Mouse (Mus musculus) layer of hippocampus, adult 9-10 months (tissue): ENCODE data around the gene Mrs2.

Source experiments
- DNase-seq: peaks from one replicate; pipeline ENCODE4 v3.0.0; 2022; ENCODE audit warnings: low spot score

Gene Mrs2

GRCm38 (mm10) chr13:25019793-25020539 lies at the start of gene Mrs2:
TSS of gene Mrs2 (minus strand) at chr13:25020379.
- peak; percentile 55 for DNase-seq

- DNase-seq = no peak
Measured at GRCm38 (mm10) chr13:25069765-25070164, 49.6 kb upstream of the Mrs2 start.

- no peak for DNase-seq
Measured at GRCm38 (mm10) chr13:25067183-25067582, 47.0 kb upstream of the Mrs2 start.

- no peak for DNase-seq
Measured at GRCm38 (mm10) chr13:25066659-25067058, 46.5 kb upstream of the Mrs2 start.

- DNase-seq = no peak
Measured at GRCm38 (mm10) chr13:25055873-25056667, 35.9 kb upstream of the Mrs2 start, which contains the start of gene Dcdc2a. TSS of gene Dcdc2a (plus strand) at chr13:25056004.

- peak; percentile 41 for DNase-seq
Measured at GRCm38 (mm10) chr13:25055111-25055554, 35.0 kb upstream of the Mrs2 start.

- no peak for DNase-seq
Measured at GRCm38 (mm10) chr13:25052671-25053070, 32.5 kb upstream of the Mrs2 start.

GRCm38 (mm10) chr13:25039488-25039887 lies 19.3 kb upstream of the Mrs2 start:
- no peak for DNase-seq

- no peak for DNase-seq
Measured at GRCm38 (mm10) chr13:25027114-25027425, 6.9 kb upstream of the Mrs2 start.

GRCm38 (mm10) chr13:25026409-25027113 lies 6.4 kb upstream of the Mrs2 start:
- no peak for DNase-seq

- no peak for DNase-seq
Measured at GRCm38 (mm10) chr13:25024655-25025054, 4.5 kb upstream of the Mrs2 start.

- DNase-seq = no peak
Measured at GRCm38 (mm10) chr13:25023129-25023528, 3.0 kb upstream of the Mrs2 start.

- no peak for DNase-seq
Measured at GRCm38 (mm10) chr13:25022386-25022785, 2.2 kb upstream of the Mrs2 start.

GRCm38 (mm10) chr13:25020540-25020892 lies 337 bp upstream of the Mrs2 start:
- no peak for DNase-seq

- DNase-seq = no peak
Measured at GRCm38 (mm10) chr13:25018316-25018715, 1.9 kb downstream of the Mrs2 start.

GRCm38 (mm10) chr13:25007115-25007514 lies 13.1 kb downstream of the Mrs2 start:
- DNase-seq = no peak

GRCm38 (mm10) chr13:25002965-25003364 lies 17.2 kb downstream of the Mrs2 start:
- no peak for DNase-seq

GRCm38 (mm10) chr13:24999538-24999937 lies 20.6 kb downstream of the Mrs2 start:
- no peak for DNase-seq

GRCm38 (mm10) chr13:24993160-24993559 lies 27.0 kb downstream of the Mrs2 start:
- DNase-seq = no peak

- no peak for DNase-seq
Measured at GRCm38 (mm10) chr13:24989006-24989405, 31.2 kb downstream of the Mrs2 start.

GRCm38 (mm10) chr13:24988391-24988790 lies 31.8 kb downstream of the Mrs2 start:
- DNase-seq = no peak

- peak; percentile 33 for DNase-seq
Measured at GRCm38 (mm10) chr13:24985435-24985834, 34.7 kb downstream of the Mrs2 start.

GRCm38 (mm10) chr13:24981031-24981430 lies 39.1 kb downstream of the Mrs2 start:
- no peak for DNase-seq
